Comparison of ENCODE assay signal across 14 mouse cellular contexts in genomic region chr19:54385101-54385500, GRCm38 (mm10).
DNase-seq lines count a peak whose midpoint lies in the region.
"Had no signal": no experiment of that assay in that cellular context is flagged by ENCODE, and none has a peak within 500 bp of the region (broad histone marks: within the 10 kb centered on the region; RNA-seq: fewer than 3 reads in every experiment).

No protein-coding gene starts in this region.

- DNase-seq in adrenal gland, adult (ENCODE audit: inconsistent age in 2 of 2, low spot score in 1 of 2) = peak; percentile 32 to 72
- no peak for DNase-seq in adrenal gland, postnatal 10 days
- DNase-seq in adrenal gland, adult 8-10 months = peak; percentile 25
- no peak for DNase-seq in adrenal gland, postnatal 4 days (ENCODE audit: low spot score in 2 of 2)
- peak; percentile 30 for DNase-seq in 3T3-L1 (ENCODE audit: low read depth, low spot score)
- DNase-seq in adrenal gland, postnatal 36 days = peak; percentile 12 to 25
- DNase-seq in cerebellum, adult 9-10 months = no peak
- DNase-seq: cerebellum, adult 11-12 months; cerebellum, adult 2 months; cerebellum, adult 9-11 months; cerebellum, postnatal 14 days; cerebellum, postnatal 36 days; embryo, embryonic 11 days; gastrocnemius, adult 2 months had no signal

Comparison
In these comparisons a context has a peak if more than half of its experiments do, and no peak if none do; other contexts are left out.
1. DNase-seq: peak in adrenal gland, adult (2 of 2), adrenal gland, adult 8-10 months (single experiment), 3T3-L1 (single experiment) and adrenal gland, postnatal 36 days (2 of 2); none in adrenal gland, postnatal 10 days (single experiment), adrenal gland, postnatal 4 days (0 of 2) and cerebellum, adult 9-10 months (single experiment).